Mouse (Mus musculus) liver (tissue): ENCODE measurements around the gene Hnrnpab.

Source experiments
- DNase-seq: peaks from one replicate; pipeline ENCODE4 v3.0.0-alpha.2; 2020; ENCODE audit warnings: mixed read lengths

Hnrnpab gene

DNA sequence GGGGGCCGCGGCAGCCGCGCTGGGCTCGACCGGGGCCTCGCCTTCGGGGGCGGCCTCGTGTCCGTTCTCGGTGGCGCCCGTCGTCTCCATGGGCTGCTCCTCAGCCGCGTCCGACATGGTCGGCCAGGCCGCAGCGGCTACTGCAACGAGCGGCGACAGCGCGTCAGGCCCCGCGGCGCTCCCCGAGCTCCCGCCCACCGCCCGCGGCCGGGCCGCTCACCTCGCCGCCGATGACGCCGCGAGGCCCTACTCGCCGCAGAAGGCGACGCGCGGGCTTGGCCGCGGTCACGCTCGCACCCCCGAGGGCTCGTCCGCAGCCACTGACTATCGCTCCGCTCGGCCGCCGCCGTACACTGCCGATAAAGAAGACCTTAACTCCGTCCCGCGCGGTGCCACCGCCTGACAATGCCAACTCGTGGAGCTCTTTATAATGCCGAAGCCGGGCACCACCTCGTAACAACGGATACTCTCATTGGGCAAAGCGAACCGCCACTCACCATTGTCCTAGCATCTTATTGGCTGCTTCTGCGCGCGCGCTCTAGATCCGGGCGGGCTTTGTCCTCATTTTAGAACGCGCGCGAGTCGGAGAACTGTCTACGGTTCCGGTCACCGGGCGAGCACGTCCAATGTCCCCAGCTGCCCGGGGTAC lies at the start of gene Hnrnpab:
Gene Hnrnpab (minus strand): TSS at position 401 of the 649 bp plus-strand sequence.
- DNase-seq, result peak; percentile 97

DNA sequence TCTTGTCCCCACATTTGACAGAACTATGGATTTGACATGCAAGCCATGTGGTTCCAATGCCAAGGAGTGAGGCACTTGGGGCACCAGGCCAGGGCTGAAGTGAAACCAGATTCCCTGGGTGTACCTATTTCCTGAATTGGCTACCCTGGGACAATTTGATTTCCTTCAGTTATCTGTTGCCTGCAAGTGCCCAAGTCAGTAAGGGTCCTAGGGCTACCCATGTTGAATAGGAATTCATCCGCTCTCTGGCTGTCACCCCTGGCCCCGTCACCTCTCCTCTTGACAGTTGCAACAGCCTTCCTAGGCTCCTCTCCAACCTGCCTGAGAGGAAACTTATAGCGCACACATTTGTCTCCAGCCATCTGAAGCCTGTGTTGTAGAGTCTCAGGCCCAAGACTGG lies 48.2 kb upstream of the Hnrnpab start:
- DNase-seq, result no peak

DNA sequence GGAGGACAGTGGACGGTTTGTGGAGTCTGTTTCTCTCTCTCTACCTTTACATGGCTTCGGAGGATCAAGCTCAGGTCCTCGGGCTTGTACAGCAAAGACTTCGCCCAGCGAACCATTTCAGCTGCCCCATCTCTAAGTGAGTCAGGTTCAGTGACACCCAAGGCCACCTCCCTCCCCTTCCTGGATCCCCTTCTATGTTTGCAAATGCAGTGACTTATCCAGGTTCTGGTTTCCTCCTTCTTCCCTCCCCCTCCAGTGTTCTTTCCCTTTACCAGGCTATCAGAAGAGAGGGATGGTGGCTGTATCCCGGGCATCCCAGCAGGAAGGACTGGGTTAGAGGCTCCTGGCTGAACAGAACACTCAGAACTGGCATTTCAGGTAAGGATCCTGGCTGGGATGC lies 47.1 kb upstream of the Hnrnpab start:
- no peak for DNase-seq

DNA sequence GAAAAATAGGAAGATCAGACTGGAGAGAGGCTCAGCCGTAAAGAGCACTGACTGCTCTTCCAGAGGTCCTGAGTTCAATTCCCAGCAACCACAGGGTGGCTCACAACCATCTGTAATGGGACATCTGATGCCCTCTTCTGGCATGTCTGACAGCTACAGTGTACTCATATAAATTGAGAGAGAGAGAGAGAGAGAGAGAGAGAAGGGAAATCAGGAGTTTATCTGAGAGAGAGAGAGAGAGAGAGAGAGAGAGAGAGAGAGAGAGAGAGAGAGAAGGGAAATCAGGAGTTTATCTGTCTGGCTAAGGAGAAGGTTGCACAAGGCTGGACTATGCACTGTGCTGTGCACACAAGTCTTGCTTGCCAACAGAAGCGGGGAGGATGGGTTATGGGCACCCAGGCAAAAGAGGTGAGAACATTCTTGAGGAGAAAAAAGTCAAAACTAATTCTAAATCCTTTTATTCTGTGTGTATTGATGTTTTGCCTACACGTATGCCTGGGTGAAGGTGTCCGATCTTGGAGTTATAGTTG lies 46.3 kb upstream of the Hnrnpab start:
- no peak for DNase-seq

DNA sequence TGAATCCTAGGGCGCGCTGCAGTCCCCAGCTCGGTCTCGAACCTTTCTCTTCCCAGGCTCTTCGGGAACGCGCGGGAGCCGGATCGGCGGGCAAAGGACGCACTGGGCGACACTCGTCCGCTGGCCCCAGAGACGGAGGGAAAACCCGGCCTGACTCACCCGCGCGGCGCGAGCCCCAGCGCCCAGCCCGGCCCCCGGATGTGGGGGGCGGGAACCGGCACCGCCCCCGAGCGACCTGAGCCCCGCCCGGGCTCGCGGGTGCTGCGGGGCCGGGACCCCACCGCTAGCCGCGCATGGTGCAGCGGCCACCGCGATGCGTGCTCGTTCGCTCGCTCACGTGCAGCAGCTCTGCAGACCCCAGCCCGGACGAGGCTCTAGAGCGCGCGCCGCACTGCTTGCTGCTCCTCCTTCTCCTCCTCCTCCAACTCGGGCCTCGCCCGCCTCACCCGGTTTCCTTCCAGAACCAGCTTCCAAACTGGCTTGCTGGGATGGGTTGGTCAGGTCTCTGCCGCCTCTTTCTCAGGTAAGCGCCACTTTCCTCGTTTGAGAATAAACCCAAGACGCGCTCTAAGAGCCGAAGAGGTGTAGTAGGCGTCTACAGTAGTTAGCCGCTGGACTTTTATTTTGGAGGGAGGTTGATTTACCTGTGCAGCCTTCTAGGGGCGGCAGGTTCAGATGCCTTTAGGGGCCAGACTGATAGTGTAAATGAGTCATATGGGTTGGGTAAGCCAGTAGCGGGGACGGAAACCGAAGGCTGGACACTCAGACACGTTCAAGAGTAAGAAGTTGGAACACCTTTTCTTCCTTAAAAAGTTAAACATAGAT lies 44.3 kb upstream of the Hnrnpab start, which contains the start of the genes N4bp3 and D930048N14Rik:
Gene N4bp3 (minus strand): TSS at position 152 of the 825 bp plus-strand sequence.
Gene D930048N14Rik (plus strand): TSS at position 264 of the 825 bp plus-strand sequence.
- peak; percentile 56 for DNase-seq

DNA sequence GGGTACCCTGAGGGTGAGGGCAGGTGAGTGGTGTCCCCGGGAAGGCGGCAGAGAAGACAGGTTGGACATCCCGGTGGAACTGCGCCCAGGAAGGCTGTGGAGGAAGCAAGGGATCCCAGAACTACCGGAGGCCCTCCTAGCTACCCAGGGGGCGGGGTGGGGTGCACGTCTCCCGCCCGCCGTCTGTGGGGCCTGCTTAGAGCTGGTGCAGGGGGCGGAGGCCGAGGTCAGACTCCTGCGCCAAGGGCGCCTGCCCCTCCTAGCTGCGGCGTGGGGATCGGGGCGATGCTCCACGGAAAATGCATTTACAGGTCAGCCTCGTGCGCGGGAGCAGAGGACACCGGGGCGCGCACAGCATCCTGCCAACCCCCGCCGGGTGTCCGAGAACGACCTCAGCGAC lies 43.6 kb upstream of the Hnrnpab start:
- no peak for DNase-seq

DNA sequence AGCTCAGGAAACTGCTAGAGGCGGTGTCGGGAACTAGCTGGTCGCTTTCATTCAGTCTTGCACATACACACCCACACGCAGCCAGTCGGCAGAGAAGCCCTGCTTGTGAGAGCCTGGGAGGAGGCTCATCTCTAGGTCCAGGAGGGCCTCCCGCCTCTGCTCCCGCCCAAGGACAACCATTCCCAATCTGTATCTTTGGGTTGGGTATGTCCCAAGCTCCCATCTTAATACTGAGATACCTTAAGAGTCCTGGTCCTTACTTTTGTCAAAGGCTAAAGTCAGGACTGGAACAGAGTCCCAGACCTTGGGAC lies 43.2 kb upstream of the Hnrnpab start:
- no peak for DNase-seq

DNA sequence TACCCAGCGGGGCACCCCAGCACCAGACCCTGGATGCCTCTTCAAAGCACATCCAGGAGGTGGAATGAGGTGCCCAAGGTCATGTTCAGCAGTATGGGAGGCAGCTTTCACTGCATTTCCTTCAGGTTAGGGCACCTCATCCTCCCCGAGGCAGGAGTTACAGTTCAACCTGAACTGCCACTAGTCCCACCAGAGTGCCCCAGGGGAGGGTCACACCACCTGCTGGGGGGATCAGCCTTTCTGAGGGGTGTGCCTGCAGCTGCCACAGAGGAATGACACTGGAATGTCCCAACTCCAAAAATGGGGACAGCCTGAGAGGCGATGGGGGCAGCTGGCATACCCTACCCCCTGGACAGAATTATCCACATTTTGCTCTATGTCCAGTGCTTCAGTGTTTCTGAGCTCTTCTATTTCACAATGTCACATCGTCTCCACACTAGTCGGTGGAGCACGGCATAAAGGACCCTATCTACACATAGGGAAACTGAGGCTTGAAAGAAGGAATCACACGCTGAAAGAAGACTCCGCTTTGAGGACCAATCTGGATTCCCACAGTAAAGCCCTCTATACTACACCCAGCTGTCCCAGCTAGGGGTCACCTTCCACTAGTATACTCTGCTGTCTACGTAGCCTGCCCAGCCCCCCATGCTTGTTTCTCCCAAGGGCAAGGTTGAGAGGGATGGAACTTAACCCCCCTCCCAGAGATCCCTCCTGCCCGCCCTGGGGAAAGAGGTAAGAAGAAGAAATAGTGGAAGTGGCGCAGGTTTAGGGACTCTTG lies 42.7 kb upstream of the Hnrnpab start:
- no peak for DNase-seq

DNA sequence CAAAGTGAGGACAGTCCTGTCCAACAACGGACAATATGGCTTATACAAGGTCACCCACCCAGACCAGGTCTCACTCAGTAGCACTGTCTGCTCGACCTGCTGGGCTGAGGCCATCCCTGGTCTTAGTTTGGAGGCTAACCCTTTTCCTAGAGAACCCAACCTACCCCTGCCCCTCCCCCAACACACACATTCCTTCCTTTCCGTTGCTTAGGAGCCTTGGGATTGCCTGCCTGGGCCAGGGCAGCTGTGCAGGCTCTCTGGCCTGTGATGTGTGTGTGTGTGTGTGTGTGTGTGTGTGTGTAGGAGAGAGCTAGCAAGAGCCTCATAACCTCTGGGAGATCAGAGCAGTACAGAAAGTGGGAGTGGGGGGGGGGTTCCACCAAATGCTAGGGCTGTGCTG lies 41.9 kb upstream of the Hnrnpab start:
- DNase-seq, result no peak

DNA sequence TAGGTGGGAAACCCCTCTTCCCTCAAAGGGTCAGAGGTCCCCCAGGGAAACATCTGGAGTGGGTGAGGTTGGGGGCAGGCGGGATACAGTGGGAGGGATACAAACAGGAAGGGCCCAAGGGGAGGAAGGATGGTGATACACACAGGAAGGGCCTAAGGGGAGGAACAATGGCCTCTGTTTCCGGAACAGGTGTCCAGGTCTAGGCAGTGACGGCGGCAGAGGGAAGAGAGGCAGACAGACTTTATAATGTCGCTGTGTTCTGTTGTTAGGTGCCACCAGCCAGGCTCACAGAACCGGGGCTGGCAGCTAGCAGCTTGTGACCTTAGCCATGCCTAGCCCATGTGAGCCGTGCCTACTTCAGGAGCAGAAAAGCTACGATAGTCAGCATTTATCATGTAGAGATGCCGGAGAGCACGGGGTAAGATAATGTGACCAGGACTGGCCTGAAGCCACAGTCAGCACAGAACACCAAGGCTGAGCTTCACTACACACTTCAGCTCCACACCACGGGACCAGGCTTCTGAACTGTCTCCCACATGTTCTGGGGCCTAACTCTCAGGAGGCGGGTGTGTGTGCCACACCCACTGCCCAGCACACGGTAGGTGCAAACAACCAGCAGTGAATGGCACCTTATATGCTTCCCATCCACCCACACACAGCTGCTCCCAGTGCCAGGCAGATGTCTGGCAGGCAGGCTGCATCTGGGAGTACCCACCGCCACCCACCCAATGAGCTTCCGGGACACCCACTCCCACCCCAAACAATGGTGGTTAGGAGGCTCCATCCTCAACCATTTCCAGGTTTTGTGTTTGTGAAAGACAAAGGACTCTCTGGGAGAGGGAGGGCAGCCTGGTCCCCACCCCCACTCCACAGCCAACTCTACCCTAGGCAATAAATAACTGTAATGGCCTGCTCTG lies 40.4 kb upstream of the Hnrnpab start:
- DNase-seq, result no peak

DNA sequence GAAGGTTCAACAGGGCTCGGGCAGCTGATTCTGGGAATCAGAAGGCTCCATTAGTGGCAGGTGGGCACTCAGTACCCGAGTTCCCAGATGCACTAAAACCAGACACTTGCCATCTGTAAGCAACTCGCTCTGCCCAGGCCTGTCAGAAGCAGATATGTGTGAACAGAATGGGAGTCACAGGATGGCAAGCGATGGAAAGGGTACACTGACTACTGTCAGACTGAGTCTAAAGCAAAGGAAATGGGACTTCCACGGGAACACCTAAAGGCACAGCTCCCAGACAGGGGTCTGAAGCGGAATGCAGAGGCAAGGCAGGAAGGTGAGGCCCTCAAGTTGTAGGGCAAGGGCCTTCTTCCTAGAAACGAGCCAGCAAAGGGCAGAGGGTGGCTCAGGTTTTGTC lies 39.6 kb upstream of the Hnrnpab start:
- DNase-seq, result no peak

DNA sequence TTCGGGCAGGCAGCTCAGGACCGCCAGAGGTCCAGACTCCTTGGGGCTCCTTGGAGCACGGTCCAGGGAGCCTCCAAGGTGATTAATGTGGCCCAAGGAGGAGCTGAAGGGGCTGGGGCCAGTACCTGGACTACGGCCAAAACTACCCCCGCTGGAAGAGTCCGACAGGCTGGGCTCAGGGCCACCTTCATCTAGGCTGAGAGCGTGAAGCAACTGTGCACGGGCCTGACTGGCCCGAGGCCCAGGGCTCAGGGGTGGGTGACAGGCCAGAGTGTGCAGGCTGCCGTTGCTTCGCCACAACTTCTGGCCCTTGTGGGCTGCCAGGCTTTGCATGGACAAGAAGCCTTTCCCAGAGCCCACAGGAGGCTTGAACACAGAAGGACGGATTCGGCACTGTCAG lies 38.6 kb upstream of the Hnrnpab start:
- no peak for DNase-seq

DNA sequence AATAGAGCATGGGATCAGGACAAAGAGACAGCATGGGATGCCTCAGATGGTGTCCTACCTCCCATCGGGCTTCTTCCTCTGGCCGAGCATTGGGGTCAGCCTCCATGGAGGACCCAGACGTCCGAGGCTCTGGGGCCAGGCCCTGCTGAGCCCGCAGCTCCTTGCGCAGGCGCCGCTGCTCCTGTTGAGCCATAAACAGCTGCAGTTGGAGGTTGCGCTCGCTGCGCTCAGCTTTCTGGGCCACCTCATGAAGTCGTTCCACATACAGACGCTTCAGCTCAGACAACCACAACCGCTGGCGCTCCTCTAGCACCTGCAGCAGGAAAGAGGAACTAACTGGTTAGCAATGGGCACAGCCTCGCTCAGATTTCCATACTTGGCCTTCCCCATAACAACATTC lies 37.6 kb upstream of the Hnrnpab start:
- no peak for DNase-seq

DNA sequence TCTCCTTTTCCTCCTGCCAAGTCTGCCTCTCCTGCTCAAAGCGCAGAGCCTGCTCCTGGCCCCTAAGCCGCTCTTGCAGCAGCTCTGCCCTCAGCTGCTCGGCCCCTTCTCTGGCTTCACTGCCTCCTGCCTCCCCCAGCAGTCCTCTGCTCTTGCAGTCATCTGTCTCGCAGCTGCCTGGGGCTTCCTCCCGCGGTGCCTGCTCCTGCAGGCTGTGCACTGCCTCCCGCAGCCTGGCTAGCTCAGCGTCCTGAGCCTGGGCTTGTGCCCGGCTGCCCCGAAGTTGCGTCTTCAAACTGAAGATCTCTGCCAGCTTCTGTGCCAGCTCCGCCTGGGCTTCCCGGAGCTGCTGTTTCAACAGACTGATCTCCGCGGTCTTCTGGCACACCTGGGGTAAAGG lies 37.1 kb upstream of the Hnrnpab start:
- DNase-seq, result no peak

DNA sequence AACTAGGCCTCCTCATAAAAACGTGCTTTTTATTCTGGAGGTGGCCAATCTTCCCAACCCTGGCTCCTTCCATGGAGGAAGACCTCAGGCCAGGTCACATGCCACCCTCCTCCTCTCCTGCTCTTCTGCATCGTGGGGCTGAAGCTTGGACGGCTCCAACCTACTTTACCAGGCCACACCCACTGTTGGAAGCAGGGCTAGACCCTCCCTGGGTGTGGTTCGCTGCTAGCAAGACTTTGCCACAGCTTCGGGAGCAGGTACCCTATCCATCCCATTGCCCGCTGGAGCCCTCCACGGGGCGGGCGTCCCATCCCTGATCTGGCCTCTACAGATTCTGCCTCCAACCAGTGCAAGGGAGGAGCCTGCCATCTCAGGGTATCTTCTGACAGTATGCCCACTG lies 36.6 kb upstream of the Hnrnpab start:
- DNase-seq, result no peak

DNA sequence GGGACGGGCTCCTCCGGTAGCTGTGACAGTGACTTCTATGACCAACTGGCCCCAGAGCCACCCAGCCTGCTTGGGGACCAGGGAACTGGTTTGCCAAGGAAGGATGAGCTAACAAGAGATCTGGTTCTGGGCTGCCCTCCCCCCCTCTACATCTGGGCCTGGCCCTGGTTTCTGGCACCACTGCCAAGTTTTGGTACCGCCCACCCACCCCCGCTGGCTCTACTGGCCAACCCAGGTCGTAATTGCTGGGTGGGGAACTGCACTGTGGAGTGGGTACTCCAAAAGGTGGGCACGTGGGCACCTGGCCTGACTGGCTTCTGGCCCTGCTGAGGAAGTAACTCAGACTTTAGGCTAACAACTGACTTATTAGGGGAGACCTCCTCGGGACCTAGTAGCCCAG lies 34.1 kb upstream of the Hnrnpab start:
- DNase-seq, result no peak

DNA sequence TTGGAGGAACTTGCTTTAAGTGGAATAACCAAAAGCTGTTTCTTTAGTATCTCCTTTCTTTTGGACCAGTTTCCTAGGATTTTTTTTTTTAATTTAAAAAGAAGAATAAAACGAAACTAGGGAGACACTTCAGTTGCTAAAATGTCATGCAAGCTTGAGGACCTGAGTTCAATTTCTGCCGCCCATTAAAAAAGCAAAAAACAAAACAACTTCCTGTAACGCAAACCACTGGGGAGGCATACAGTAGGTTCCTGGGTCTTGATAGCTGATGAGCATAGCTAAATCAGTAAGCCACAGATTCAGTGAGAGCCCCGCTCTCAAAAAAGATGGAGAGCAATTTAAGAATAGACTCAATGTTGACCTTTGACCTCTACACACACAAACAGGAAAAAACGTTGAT lies 31.9 kb upstream of the Hnrnpab start:
- DNase-seq, result no peak

DNA sequence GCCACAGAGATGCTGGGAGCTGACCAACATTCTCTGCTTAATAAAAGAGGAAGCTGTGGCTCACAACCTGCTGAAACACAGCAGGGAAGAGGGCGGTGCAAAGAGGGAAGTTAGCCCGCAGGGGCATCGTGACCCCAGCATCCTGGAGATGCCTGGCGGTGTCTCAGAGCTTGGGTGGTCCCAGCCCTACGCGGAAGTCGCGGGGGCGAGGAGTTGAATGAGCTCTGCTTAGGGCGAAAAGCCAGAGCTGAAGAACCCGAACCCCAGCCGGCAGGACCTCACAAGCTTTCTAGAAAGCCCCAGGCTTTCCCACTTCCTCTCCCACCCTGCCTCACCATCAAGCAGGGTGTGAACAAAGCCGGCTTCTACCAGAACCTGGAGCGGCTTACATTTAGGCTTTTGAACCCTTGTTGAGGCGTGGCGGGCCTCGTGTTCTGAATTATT lies 31.3 kb upstream of the Hnrnpab start:
- peak; percentile 50 for DNase-seq

DNA sequence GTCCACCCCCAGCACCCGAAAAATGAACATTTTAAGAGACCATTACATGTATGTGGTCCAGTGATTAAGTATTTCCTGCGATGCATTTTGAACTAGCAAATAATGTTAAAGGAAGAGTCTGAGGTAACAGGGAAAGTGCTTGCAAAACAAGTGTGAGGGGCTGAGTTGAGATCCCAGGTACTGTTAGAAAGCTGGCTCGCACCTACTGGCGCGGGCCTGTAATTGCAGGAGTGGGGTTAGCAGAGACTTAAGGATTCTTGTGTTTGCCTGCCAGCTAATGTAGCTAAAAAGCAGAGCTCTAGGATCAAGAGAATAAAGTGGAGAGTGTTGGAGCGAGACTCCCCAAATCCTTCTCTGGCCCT lies 29.7 kb upstream of the Hnrnpab start:
- peak; percentile 79 for DNase-seq

DNA sequence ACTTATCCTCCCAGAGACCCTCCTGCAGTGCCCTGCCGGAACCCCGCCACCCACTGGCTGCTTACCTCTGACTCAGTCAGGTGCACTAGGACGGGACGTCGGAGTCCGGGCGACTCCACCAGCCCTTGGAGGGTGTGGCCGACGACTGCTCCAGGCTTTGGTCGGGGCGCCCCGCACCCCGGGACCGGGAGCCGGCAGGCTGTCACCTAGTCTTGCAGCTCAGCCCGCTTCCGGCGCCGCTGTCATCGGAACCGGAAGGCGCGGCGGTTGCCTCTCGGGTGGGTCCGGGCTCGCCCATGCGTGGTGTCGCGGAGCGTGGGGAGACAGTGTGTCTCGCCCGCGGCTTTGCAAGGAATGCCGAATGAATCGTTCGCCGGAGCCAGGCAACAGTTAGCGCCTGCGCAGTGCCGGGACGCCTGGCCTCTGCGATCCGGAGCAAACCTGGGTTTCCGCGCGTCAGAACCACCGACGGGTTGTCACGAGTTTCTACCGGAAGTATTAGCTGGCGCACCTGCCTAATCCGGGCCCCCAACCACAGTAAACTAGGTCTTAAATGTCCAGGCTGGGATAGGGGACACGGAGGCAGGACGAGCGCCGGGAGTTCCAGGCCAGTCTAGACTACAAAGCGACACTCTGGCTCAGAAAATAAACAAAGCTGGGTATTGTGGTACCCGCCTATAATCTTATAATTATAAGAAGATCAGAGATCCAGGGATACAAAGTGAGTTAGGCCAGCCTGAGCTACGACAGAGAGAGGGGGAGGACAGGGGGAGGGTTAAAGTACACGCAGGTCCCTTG lies 29.1 kb upstream of the Hnrnpab start, which contains the start of gene Rmnd5b:
Gene Rmnd5b (minus strand): TSS at position 372 of the 798 bp plus-strand sequence.
- peak; percentile 87 for DNase-seq

DNA sequence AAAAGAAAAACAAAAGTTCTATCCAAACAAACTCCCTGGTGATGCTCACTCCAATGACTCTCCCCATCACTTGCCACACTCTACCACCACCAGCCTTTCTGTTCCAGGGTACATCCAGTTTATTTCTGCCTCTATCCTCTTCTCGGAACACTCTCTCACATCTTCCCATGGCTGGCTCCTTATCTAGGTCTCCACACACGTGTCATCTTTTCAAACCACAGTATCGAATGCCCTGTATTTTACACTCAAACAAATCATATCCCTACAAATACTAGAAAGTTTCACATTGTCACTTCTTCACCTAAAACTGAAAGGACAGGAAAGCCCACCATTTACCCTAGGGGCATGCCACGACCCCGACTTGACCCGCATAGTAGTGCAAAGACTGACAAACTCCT lies 28.5 kb upstream of the Hnrnpab start:
- DNase-seq, result no peak
